Mouse (Mus musculus): ENCODE results near the gene Gse1.

The Gse1 gene

GRCm38 (mm10) chr8:120213229-120213628, 15.0 kb upstream of the Gse1 start:
- no peak for DNase-seq

DNA sequence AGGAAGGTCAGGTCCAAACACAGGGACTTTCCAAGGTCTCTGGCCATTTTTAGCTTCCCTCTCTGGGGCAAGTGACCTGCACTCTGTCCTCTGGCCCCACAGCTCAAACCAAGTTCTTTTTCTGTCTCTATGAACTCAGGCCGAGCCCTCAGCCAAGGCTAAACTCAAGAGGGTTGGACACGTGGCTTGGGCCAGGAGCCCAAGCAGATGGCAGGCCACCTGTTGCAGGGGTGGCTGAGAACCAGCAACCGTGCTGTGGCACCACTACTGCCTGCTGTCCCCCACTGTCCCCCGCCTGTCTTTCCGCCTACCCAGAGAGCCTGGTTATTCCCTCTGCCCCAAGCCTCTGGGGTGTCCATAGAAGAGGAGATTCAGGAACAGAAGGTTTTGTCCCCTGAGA, 14.3 kb upstream of the Gse1 start:
- DNase-seq, result peak; percentile 93

GRCm38 (mm10) chr8:120215416-120216141, 12.7 kb upstream of the Gse1 start:
- DNase-seq, result no peak

DNA sequence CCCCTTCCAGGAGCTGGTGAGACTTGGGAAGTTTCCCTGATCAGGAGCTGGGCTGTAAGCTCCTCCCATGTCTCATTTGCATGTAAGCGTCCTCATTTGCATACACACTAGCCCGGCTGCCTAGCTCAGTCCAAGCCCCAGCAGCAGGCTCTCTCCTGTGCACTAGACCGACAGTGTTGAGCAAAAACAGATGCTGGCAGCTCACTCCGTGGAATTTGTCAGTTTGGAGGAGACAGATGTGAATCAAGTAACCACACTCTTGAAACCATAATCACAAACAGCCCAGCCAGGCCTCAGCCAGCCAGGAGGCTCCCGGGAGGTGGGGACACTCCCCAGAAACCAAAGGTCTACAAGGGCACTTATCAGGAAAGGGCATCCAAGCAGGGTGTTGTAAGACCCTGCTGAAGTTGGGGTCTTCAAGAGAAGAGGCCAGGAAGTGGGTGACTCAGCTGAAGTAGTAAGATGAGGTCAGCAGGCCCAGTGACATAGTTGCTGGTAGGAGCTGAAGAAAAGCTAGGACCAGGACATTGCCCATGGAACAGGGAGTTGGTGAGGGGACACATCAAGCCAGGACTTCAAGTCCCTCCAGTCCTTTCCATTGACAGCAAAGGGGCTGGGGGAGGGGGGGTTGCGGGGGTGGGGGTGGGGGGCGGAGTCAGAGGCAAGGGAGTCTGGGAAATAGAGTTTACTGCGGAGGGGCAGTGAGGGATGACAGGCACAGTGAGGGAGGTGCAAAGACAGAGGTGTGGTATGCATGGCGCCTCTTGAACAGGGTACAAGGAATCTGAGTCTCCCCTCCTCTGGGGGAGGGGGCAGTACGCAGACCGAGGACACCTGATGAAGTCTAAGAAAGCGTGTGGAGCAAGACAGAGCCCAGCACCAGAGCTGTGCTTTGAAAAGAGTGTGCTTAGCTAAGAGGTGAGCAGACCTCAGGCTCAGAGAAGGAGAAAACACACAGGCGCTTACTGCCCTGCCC, 11.1 kb upstream of the Gse1 start:
- no peak for DNase-seq

DNA sequence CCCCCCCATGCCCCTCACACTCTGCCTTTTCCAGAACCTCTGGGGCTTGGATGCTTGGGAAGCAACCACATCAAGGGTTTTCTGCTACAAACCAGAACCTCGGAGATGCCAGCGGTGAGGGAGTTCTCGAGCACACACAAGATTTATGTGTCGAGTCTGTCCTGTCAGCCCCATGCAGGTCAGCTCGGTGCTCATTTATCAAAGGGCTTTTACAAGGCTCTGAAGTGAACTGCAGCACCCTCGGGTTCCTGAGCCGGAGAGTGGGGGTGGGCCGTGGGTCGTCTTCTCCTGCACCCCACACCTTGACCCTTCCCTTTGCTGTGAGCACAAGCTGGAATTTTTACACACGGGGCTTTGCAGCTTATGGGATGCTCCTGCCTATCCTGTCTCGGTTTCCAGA, 5.7 kb upstream of the Gse1 start:
- no peak for DNase-seq

DNA sequence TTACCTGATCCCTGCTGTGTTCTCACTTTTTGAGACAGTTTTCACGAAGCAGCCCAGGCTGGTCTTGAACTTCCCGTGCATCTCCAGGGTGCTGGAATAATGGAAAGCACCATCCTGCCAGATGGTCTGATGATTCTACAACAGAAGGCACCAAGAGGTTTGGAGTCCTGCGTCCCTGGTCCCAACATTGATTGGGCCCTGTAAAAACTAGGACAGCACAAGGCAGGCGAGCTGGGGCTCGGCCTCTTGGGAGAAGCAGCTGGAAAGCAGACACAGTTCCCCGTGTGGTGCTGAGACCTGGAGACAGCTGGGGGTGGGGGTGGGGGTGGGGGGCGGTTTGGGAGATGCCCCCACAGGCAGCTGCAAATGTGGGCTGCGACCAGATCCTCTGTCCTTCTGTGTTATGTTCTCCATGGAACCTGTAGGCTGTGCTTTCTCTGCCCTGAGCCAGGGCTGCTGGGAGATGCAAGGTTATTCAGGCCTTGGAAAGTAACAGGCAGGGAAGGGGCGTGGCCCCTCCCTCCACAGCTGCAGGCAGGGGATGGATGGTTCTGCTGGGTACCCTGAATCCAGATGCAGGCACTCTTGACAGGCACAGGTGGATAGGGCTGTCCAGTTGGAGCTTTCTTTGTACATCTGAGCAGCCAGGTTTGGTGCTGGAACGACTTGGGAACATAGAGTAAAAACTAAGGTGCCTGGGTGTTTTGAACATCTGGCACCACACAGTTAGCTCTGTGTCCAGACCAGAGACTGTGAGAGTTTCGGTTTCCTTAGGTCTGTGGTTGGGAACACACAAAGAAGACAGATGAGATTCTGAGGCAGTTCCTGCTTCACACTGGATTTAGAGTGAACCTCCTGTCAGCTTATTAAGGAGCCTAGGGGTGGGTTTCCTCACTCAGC, 3.5 kb upstream of the Gse1 start:
- no peak for DNase-seq

DNA sequence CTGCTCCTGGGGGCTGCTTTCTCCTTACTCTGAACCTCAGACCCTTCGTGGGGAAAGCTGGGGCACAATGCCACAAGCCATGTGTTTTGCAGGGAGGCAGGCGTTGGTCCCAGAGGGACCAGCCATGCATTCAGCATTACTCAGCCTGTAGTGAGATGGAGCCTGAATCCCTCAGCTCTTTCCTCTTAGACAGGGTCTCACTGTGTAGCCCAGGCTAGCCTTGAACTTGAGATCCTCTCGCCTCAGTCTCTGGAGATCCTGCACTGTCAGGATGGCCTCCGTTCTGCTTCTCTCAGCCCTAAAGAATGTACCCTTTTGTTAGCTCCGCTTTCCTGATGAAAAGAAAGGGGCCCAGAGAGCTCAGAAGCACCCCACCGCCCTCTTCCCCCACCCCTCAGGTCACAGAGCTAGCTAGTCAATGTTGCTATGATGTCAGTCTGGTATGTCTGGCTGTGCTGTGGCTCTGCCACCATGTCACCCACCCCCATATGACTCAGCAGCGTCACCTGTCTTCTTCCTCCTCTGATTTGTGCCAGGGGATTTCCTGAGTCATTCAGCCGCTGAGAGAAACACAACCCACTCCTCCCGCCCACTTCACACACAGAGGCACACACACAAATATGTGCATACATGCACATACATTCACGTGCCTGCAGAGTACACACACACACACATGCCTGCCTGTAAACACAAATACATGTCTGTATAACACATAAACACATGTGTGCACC, 2.7 kb upstream of the Gse1 start:
- DNase-seq, result no peak

- no peak for DNase-seq
These were observed 1.3 kb upstream of the Gse1 start for GRCm38 (mm10) chr8:120226700-120227577.

DNA sequence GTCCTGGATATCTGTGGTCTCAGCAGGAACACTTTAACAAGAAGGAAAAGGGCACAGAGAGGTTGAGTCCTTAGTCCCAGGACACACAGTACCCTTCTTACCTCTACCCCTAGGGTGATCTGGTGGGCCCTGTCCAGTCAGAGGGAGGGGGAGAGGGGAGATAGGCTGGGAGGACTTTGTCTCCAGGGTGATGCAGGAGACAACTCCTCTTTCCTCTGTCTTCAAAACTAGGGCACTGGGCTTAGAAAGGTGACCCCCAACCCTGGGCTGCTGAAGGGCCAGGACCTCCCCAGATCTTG, 729 bp upstream of the Gse1 start:
- no peak for DNase-seq

GRCm38 (mm10) chr8:120228781-120229573, 721 bp downstream of the Gse1 start:
- no peak for DNase-seq

DNA sequence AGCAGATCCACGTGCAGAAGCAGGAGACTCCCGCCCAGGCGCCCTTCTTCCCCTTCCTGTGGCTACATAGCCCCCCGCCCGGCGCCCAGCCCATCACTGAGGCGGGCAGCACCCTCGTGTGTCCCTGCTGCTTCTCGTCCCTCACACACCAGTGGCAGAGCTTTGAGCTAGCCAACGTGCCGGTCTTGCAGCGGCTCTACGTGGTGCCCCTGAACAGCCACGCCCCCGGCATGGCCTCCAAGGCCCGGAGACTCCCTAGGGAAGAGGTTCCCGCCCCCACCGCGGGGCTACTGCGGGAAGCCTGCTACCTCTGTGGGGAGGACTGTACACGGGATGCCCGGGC, 1.3 kb downstream of the Gse1 start:
- no peak for DNase-seq

- DNase-seq, result no peak
These were observed 1.8 kb downstream of the Gse1 start for GRCm38 (mm10) chr8:120230081-120230480.

DNA sequence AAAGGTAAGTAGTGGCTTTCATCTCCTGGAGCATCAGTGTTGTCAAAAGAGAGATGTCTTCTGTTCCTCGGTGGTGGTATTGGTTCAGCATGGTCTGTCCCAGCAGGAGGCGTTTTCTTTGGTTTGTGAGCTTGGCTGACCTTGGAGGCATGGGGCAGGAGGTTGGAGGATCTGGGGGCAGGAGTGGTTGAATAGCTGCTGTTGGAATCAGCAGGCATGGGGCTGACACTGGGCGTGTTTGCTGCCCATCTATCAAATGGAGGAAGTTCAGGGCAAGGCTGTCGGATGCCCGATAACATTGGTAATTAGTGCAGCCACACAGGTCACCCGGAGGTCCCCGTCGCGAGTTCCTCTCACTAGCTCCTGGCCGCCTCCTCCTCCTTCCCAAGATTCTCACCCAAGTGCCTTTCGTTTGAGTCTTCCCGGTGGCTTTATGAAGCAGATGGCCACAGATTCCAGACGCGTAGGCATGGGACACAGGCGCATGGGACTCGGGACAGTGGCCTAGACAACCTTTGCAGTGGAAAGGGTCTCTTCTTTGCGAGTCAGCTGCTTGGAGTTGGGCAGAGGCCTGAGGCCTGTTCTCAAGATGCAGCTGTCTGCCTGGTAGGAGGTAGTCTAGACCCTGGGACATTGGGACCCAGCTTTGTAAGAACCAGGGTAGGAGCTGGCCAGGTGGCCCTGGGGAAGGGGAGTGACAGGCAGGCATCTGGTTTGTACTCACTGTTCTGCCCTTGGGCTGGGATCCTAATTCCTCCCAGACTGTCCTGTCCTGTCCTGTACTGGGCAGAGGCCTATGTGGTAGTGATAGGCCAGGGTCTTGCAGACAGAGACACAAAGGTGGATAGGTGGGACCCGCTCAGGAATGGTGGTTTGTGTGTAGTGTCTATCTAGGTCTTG, 2.7 kb downstream of the Gse1 start:
- no peak for DNase-seq

- no peak for DNase-seq
These were observed 3.6 kb downstream of the Gse1 start for GRCm38 (mm10) chr8:120231870-120232269.

GRCm38 (mm10) chr8:120232398-120232797, 4.1 kb downstream of the Gse1 start:
- no peak for DNase-seq

DNA sequence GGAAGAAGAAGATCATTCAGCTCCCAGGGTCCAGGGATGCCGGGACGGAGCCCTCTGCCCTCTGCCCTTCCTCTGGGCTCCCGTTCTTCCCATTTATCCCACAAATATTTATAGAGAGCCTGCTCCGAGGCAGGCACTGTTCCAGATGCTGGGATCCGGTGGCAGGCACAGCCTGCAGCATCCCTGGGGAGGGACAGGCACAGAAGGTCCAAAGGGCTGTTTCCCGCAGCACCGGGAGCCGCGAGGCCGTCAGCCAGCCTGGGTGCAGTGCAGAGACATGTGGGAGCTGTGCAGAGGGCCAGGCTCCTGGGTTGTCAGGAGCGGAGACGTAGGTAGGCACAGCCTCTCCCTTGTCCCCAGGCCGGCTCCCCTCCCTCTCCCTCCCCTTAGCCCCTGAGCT, 4.7 kb downstream of the Gse1 start:
- no peak for DNase-seq

GRCm38 (mm10) chr8:120234457-120234856, 6.2 kb downstream of the Gse1 start:
- DNase-seq, result no peak

GRCm38 (mm10) chr8:120234866-120235265, 6.6 kb downstream of the Gse1 start:
- DNase-seq, result no peak

- no peak for DNase-seq
These were observed 15.0 kb downstream of the Gse1 start for GRCm38 (mm10) chr8:120243222-120243621.

Measured in cerebellum, adult 8-10 months (tissue).